Mouse (Mus musculus) telencephalon, adult 2 months (tissue): ENCODE measurements around the gene Stpg3.

Experiments
- DNase-seq: peaks from one replicate; pipeline ENCODE4 v3.0.0-alpha.2; 2011; ENCODE audit warnings: low read depth, low spot score

Stpg3 gene

GRCm38 (mm10) chr2:25236614-25237013 is 22.2 kb upstream of the Stpg3 start, which contains the start of gene Rnf224:
Gene Rnf224 (minus strand): TSS chr2:25236787.
- no peak for DNase-seq

DNA sequence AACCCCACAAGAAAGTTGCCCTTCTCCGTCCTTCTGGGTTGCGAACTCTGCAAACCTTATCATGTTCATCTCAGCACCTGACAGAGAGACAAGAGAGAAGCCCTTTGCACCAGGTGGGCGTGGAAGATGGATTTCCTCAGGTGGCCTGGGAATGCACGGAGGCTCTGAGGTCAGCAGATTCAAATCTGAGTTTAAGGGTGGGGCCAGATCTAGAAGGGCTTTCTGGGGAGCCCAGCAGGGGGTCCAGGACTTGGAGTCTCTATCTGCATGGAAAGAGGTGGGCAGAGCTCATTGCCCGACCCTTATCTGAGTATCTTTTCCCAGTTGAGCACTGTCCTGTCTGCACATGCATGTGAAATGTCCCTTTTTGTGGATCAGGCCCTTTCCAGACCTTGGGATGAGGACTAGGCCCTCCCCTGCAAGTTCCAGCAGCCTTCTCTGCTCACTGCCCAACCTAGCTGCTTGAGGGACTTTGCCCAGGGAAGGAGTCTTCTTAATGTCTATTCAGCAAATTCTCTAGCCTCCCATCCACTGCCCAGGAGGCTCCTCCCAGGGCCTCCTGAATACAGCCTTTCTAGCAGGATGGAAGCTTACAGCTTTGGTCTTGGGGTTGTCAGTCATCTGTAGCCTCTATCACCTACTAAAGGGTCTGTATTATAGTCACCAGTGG is 20.2 kb upstream of the Stpg3 start:
- no peak for DNase-seq

- no peak for DNase-seq
These were observed 19.6 kb upstream of the Stpg3 start, which contains the start of gene Slc34a3 for GRCm38 (mm10) chr2:25234050-25234449. Gene Slc34a3 (minus strand): TSS chr2:25234364.

GRCm38 (mm10) chr2:25233421-25233820 is 19.0 kb upstream of the Stpg3 start:
- no peak for DNase-seq

DNA sequence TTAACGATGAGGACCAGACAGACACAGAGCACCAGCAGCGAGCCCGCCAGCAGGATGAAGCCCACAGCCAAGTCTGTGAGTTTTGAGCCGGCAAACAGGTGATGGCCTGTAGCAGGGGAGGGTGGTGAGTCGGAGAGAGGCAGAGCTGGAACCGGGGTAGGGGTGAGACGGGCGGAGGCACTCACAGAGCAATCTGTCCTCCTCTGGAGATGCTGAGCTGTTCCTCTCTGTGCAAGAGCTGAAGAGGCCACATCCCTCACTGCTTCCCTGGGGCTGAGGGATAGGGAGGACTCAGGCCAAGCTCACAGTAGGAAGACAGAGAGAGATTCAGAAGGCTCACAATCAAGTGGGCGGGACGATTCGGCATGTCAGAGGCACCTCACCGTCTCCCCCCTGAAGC is 16.6 kb upstream of the Stpg3 start:
- DNase-seq, result no peak

DNA sequence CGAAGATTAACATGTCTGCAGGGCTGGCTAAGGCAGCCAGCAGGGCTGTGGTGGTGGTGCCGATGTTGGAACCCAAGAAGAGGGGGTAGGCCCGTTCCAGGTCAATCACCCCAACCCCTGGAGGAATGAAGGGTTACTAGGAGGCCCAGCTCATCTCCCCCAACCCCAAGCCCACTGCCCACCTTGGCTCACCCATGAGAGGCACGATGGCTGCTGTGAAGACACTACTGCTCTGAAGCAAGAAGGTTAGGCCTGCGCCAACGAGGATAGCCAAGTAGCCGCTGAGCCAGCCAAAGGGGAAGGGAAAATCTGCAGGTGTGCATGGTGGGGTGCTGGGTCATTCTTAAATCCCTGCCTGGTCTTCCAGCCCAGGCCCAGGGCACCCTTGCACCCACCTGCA is 16.1 kb upstream of the Stpg3 start:
- DNase-seq, result no peak

DNA sequence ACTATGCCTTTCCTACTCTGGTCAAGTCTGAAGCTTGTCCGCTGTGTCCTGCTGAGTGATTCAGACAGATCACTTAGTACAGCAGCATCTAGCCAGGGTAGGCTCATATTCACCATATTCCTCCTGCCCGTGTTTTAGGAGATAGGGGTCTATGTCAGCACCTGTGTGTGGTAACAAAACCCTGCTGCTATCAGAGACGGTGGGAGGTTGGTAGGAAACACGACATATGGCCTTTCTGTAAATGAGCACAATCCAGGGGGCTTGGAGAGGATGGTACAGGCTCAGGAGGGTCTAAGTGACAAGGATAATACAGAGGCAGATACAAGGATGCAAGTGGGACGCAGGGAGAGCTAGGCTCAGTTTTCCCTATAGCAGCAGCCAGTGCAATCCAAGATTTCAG is 15.1 kb upstream of the Stpg3 start:
- DNase-seq, result no peak

GRCm38 (mm10) chr2:25228995-25229530 is 14.6 kb upstream of the Stpg3 start:
- DNase-seq, result no peak

- DNase-seq, result peak; percentile 81
These were observed 14.0 kb upstream of the Stpg3 start for GRCm38 (mm10) chr2:25228431-25228889.

DNA sequence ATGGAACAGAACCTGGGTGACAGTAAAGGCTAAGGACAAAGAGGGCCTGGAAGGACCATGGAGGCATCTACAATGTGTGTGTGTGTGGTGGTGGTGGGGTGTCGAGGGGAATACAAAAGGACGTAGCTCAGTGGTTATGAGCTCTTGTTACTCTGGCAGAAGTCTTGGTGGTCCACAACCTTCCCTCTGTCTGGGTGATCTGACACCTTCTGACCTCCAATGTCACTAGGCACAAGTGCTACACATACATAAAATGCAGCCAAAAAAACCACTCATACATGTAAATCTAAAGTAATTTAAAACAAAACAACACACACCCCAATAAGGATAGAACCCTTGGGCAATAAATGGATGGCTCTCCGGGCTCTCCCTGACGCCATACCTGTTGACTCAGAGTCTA is 13.0 kb upstream of the Stpg3 start:
- no peak for DNase-seq

- no peak for DNase-seq
These were observed 12.4 kb upstream of the Stpg3 start for GRCm38 (mm10) chr2:25226864-25227263.

DNA sequence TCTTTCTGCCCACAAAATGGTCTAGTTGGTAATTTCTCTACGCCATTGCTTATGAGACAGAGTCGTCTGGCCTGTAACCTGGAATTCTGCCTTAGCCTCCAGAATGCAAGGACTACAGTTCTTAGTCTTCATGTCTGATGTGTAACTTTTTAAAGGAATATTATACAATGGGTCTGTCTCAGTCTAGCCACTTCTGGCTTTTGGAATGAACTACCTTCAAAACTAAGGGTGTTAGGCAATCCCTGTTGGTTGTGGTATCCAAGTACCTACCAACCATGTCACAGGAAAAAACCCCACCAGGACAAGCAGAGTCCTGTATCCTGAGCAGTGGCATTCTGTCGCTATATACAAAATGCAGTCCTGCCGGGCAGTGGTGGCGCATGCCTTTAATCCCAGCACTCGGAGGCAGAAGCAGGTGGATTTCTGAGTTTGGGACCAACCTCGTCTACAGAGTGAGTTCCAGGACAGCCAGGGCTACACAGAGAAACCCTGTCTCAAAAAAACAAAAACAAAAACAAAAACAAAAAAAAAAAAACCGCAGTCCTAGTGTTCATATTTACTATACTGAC is 11.5 kb upstream of the Stpg3 start:
- no peak for DNase-seq

DNA sequence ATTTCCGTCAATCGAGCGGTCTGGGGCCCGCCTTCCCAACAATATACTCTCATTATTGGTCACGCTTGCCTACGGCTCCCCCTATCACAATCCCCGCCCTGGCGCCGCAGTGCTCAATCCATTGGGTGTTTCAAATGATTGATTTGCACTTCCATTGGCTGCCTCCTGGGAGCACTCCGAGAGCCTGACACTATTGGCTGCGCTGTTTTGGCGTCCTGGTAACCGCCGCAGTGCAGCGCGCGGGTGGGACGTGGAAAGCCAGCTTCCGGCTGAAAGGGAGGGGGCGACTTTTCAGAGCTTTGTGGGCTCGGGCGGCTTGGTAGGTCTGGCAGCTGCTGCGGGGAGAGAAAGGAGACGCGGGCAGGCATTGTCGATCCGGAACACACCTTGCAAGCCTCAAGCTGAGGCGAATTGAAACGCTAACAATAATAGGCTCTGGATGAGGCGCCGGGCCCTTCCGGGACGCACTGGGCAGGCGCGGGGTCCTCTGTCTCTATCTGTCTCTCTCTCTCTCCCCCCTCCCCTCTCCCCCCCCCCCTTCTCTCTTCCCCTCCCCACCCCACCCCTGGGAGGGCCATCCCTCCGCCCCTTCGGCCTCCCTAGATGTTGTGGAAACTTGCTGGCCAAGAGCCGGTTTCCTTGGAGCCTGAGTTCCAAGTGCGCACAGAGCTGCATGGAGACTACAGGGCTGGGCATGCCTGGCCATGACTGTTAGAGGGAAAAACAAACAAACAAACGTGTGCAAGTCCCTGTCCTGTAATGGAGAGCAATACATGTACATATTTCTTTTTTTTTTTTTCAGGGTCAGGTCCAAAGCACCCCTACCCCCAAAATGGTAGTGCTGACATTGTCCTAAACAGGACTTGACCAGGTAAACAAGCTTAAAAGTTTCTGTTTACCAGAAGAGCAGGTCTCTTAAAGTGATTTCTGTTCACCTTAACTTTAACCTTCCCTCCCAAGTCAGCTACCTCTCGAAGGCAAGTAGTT is 10.6 kb upstream of the Stpg3 start:
- DNase-seq, result peak; percentile 99

DNA sequence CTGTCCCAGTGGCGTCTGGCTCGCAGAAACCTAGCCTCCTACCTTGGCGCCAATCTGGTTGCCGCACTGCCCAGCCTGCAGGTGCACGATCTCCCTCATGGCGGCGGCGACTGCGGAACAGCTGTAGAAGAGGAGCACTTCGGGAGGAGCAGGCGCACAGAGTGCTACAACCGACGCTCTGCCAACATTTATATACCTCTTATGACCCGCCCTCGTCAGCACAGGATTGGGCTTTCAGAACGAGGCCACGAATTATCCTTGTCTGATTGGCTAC is 10.0 kb upstream of the Stpg3 start, which contains the start of gene Tubb4b:
Gene Tubb4b, minus strand, starts transcription at position 211 of the 274 bp plus-strand sequence.
- no peak for DNase-seq

DNA sequence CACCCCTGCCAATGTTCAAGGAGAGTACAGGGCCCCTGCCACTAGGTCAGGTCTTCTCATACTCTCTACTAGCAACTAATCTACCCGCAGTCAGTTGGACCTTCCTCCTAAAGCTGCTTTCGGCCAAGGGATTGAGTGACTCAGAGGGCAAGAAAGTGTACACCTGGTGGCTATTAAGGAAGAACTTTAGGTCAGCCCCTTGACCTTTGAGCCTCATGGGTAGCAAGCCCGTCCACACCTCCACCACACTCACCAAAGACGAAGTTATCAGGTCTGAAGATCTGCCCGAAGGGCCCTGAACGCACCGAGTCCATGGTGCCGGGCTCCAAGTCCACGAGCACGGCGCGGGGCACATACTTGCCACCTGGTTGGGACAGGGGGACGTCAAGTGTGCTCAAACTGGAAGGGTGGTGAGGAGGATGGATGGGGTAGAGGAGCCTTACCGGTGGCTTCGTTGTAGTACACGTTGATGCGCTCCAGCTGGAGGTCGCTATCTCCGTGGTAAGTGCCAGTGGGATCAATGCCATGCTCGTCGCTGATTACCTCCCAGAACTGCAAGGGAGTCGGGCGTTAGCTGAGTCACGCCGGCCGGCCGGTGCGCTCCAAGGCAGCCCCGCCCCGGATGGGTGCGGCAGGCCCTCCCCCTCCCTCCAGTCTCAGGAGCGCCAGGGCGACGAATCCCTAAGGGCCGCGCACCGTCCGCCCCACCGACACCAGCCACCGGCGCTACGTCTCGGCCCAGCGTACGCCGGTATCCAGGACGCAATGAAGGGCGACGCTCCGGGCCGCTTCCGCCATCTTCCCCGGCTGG is 9.4 kb upstream of the Stpg3 start:
- DNase-seq, result peak; percentile 40

DNA sequence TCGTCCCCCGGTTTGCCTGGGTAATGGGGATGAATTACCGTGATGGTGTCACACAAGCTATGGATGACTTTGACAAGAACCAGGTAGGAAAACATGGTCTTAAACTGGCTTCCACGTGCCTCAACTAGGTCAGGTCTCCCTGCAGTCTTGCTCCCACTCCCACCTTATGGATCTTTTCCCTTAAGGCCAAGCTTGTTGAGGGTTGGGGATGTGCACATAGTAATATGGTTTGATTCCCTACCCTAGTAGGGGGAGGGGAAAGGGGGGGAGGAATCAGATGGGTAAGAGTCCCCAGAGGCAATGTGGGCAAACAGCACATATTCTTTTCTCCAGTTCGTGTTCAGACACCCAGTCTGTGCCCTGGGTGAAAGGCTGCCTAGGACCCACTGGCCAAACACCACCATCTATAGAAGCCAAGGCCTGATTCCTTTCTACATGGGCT is 6.9 kb upstream of the Stpg3 start:
- DNase-seq, result no peak

DNA sequence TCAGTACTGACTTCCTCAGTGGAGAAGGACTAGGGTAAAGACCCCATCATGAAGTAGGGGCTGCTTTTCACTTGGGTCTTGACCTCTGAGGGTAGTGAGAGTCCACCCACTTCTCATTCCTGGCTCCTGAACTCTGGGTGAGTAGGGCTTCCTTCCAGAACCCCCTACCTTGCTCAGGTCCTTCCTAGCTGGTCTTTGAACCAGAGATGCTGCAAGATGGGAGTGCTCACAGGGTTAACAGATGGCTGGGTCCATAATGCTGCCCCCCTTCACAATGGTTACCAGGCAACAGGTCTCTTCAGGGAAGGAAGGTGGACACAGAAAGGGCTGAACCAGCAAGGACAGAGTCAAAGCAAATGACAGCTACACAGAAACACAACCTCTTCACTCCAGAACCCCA is 4.0 kb upstream of the Stpg3 start, which contains the start of gene Fam166a:
Gene Fam166a, plus strand, starts transcription at position 301 of the 400 bp plus-strand sequence.
- DNase-seq, result no peak

- no peak for DNase-seq
These were observed 3.2 kb upstream of the Stpg3 start for GRCm38 (mm10) chr2:25217666-25218065.

DNA sequence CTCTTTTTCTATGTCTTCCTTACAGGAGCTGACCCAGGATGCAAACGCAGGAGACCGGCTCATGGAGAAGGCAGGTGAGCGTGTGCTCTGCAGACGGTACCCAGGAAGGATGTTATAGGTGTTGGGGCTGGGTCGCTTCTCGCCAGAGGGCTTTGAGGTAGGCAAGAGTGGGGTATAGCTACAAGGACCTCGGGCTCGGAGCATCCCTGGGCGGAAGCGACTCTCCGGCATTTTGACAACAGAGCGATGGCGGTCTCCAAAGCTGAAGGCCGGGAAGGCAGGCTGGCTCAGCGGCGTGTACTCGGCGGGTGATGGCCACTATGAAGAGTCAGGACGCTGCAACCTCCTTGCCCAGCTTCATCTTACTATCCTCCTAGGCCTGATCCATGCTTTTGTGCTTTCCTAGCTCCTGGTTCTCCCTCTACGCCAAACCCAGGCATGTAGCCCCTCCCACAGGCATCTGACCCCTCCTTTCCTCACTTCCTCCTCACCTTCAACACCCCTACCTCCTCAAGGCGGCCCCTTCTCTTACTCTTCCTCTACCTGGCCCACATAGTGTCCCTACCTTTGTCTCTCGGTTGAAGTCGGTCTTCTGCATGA is 1.1 kb downstream of the Stpg3 start:
- DNase-seq, result no peak

GRCm38 (mm10) chr2:25211121-25211670 is 3.2 kb downstream of the Stpg3 start, which contains the start of gene Nelfb:
Gene Nelfb (minus strand): TSS chr2:25211489.
- DNase-seq, result peak; percentile 72
